Mouse (Mus musculus): Measurements from ENCODE around the gene Tnpo1.

DNA sequence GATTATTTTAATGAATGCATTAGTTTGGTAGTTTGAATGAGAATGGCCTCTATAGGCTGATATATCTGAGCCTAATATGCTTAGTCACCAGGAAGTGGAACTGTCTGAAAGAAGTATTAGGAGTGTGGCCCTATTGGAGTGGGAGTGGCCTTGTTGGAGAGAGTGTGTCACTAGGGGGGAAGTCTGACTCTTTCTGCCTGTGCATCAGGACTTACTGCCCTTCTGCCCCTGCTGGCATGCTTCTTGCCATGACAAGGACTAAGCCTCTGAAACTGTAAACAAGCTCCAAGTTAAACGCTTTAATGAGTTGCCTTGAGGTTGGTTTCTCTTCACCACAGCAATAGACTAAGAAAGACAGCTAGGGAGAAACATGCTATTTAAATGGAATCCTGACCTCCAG is 54.9 kb downstream of the Tnpo1 start:
- TF ChIP-seq POLR2A (IDR thresholded peaks at IDR 0.05; ENCODE audit: borderline replicate concordance, low read depth, low read length) = no peak
- no peak for TF ChIP-seq CTCF (IDR thresholded peaks at IDR 0.05; ENCODE audit: low read depth, low read length)
